Mouse (Mus musculus): ENCODE measurements around the gene Wdfy1.

The Wdfy1 gene

DNA sequence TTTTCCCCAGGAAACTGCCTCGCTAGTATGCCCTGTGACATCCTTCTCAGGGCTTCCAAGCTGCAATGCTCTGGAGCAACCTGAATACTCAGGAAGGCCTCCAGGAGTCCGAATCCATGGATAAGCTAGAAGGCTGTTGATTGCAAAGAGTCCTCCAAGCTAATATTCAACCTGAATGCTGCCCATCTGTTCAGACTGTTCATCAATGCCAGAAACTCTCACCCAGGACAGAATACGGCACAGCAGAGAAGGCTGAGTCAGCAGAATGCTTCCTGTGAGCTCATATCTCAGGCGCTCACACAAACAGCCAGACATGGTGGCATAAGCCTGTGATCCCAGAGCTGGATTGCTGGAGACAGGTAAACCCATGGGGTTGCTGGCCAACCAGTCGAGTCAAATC is 62.9 kb downstream of the Wdfy1 start:
- in situ Hi-C loops (cut with MboI, MseI) = no loop called here

DNA sequence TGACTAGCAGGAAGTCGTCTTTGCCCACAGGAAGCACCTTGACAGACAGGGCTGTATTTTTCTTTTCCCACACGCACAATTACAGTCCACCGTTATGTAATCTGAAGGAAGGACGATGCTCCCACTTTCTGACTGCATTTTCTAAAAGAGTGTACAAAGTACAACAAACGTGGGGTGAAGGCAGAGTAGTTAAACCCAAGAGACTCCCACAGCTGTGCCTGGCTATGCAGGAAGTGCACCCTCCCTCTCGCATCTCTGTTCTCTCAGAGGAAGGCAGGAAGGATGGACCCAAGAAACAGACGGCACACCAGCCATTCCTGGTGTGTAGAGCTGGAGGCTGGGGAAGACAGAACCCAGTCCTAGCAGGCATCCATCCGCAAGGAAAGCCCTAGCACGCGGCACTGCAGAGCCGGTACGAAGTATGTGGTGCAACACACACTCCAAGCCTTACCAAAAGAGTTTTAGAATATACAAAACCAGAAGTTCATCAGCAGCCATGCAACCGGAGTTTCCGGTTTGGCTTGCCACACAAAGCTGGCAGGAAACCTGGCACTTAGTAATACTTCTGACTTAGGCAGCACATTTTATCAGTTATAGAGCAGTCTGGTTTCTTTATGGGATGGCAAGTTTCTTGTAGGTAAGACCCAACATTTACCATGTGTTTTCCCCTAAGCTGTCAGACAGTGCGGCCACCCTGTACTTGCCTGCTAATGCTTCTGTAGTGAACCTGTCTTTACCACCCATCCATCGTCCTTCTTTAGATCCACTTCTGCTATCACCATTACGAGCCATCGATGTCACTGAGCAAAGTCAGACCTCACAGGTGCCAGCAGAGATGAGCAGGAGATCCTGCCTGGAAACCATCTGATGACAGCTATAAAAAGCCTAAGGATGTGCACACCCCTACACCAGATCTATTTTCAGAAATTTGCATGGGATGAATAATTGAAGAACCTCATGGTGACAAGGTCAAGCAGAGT is 64.5 kb downstream of the Wdfy1 start:
- in situ Hi-C loops (cut with MboI, MseI) = no loop called here

DNA sequence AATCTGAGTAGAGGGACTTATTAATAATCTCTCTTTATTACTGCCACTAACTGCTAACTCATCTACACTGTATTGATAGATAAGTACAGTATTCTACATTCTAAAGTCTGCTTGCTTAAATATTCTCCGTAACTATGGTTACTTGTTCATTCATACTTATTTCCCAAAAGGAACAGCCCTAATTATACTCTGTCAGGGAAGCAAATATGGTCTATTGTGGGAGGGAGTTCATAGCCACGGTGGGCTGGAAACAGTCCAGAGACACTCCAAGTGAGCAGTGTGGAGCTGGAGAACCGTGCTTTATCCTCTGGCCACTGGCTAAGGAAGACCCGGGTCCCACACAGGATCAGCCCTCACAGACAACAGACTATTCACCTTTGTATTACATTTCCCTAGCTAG is 65.3 kb downstream of the Wdfy1 start:
- in situ Hi-C loops (cut with MboI, MseI) = no loop called here

GRCm38 (mm10) chr1:79710216-79710615 is 65.7 kb downstream of the Wdfy1 start:
- in situ Hi-C loops (cut with MboI, MseI) = no loop called here

GRCm38 (mm10) chr1:79707383-79707782 is 68.6 kb downstream of the Wdfy1 start:
- in situ Hi-C loops (cut with MboI, MseI) = loop anchor here (10.0 kb wide), 1 partner anchor 1163 kb away; no protein-coding TSS in a partner anchor

DNA sequence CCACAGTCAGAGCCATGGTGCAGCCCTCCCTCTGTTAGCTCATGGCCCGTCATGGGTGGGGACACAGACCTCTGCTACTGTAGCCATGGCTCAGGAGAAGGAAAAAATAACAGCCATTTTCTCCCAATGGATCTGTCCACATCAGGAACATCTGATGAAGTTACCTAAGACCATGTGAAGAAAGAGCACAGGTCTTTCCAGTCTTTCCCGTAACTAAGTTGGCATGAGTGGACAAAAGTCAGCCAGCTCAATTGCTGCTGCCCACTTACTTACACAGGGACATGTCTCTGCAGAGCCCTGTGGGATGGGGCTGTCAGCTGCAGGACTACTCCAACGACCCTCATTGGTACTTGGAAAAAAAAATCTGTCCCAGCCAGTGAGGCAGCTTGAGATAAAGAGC is 69.2 kb downstream of the Wdfy1 start:
- in situ Hi-C loops (cut with MboI, MseI) = loop anchor here (10.0 kb wide), 1 partner anchor 1162 kb away; no protein-coding TSS in a partner anchor

DNA sequence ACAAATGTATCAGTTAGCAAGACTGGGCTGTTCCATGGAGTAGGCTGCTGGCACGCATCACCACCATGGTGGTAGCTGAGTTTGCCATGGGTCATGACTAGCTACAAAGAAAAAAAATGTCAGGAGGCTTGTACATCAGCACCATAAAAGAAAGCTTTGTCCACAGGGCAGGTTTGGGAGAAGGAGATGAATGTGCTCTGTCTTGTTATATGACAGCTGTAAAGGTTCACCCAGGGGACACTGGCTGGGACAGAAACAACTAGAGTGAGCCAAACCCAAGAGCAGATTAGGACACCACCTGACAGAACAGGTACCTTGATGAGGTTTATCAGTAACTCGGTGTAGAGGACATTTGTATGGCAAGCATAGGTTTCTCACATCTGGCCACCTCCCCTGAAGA is 71.3 kb downstream of the Wdfy1 start:
- in situ Hi-C loops (cut with MboI, MseI) = loop anchor here (10.0 kb wide), 1 partner anchor 1160 kb away; no protein-coding TSS in a partner anchor

- in situ Hi-C loops (cut with MboI, MseI) = loop anchor here (10.0 kb wide), 1 partner anchor 1159 kb away; no protein-coding TSS in a partner anchor
These were observed 72.4 kb downstream of the Wdfy1 start for GRCm38 (mm10) chr1:79703520-79703919.

GRCm38 (mm10) chr1:79698506-79698905 is 77.4 kb downstream of the Wdfy1 start:
- in situ Hi-C loops (cut with MboI, MseI) = loop anchor here (25.0 kb wide), 1 partner anchor 786 kb away; no protein-coding TSS in a partner anchor

DNA sequence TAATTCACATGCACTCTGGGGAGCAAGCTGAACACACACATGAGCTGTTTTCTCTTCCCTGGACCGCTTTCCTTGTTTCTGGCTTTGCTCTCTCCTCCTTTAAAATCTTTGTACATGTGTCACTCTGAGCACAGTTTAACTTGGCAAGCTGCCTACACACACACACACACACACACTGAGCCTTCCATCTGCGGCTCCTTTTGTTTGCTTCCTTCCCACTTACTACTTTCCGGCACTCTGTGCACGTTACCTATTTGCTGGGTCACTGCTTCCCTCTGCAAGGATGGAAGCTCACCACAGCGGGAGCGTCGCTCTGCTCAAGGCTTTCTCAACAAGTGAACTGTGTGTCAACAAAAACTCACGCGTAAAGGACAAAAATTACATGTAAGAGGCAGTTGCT is 78.6 kb downstream of the Wdfy1 start:
- in situ Hi-C loops (cut with MboI, MseI) = loop anchor here (25.0 kb wide), 1 partner anchor 785 kb away; no protein-coding TSS in a partner anchor

DNA sequence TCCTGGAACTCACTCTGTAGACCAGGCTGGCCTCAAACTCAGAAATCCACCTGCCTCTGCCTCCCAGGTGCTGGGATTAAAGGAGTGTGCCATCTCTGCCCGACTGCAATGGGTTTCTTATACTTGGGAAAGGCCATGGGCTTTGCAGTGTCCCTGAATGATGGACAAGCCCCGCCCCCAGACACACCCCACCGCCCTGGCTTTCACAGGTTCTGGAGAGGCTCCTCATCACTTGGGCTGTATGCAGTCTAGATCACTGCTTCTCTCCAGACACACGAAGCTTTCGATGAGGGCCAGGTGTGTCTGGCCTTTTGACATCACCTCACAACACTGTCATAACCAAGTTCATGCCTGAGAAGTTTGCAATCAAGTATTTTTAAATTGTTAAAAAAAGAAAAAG is 79.0 kb downstream of the Wdfy1 start:
- in situ Hi-C loops (cut with MboI, MseI) = loop anchor here (25.0 kb wide), 1 partner anchor 785 kb away; no protein-coding TSS in a partner anchor

DNA sequence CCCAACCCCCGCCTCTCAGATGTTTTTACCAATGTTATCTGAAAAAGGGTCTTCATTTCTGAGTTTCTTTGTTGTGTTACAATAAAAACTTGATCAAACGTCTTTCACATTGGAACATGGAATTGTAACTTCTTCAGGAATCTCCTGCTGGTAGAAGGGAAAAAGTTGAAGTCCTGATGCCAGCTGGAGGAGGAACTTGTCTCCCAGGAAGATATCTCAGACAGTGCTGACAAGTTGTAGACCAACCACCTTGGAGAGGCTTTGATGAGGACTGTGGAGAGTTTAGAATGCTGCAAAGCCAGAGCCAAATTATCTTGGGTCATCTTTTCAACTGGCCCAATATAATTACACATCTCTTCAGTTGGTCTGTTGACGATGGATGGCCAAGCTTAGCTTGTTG is 83.5 kb downstream of the Wdfy1 start:
- in situ Hi-C loops (cut with MboI, MseI) = loop anchor here (25.0 kb wide), 1 partner anchor 780 kb away; no protein-coding TSS in a partner anchor

DNA sequence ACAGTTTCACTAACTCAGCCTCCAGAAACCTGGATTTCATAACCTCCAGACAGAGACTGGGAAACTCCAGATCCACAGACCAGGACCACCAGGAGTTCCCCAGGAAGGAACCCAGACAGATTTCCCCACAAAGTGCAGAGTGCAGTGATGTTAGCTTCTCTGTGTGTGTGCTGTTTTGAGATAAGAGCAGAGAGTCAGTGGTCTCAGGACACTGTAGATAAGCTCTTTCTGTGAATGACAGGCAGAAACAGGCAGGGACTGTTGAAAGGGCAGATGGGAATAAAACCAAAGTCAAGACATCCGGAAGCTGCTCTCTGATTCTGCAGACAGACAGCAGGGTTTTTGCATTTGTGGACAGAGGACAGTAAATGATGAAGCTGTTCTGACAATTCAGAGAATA is 88.7 kb downstream of the Wdfy1 start:
- in situ Hi-C loops (cut with MboI, MseI) = loop anchor here (10.0 to 25.0 kb wide), 2 partner anchors 775 to 962 kb away; no protein-coding TSS in a partner anchor

DNA sequence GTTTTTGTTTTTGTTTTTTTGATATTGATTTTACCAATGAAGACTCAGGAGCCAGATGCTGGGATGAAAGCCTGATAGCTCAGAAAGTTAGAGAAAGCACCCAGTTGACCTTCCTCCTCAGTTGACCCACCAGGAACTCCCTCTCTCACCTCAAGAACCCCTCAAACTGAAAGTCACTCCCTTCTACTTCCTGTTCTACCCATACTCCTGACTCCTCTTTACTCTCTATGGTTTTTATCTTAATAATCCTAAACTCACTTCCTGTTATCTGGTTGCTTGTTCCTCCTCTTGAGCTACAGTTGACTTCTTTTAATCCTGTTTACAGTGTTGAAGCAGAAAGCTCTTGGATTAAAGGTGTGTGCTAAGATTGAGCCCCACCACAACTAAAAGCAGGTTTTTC is 91.9 kb downstream of the Wdfy1 start:
- in situ Hi-C loops (cut with MboI, MseI) = loop anchor here (10.0 to 25.0 kb wide), 2 partner anchors 772 to 959 kb away; no protein-coding TSS in a partner anchor

DNA sequence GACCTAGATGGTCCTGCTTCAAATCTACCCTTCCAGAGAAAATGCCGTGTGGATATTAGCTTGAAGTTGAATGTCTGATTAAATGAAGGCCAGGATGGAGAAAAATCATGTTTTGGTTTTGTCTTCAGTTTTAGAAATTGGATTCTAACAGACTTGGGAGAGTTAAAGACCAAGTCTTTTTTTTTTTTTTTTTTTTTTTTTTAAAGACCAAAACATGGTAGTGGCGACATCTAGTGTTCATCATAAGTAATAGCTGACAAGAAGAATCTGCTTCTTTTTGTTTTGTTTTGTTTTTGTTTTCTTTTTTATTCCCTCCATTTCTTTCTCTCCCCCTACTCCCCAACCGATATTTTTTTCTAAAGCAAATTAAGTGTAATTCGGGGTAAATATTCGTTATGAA is 93.0 kb downstream of the Wdfy1 start:
- in situ Hi-C loops (cut with MboI, MseI) = loop anchor here (10.0 to 25.0 kb wide), 2 partner anchors 771 to 958 kb away; no protein-coding TSS in a partner anchor

DNA sequence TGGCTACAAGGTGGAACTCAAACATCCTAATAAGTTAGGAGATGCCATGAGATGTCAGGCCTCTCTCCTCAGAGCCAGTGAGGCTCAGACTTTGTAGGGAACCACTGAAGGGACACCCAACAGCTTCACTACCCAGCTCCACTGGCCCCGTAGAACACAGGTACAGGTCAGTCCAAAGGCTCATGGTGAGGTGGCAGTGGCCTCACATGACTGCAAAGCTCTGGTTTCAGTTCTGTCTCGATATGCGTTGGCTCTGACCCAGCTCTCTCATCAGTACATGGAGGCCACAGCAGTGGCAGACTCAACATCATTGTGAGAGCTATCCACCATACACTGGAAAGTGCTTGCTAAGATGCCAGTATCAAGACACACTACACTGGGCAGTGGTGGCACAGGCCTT is 95.2 kb downstream of the Wdfy1 start:
- in situ Hi-C loops (cut with MboI, MseI) = loop anchor here (10.0 to 25.0 kb wide), 2 partner anchors 768 to 956 kb away; no protein-coding TSS in a partner anchor

DNA sequence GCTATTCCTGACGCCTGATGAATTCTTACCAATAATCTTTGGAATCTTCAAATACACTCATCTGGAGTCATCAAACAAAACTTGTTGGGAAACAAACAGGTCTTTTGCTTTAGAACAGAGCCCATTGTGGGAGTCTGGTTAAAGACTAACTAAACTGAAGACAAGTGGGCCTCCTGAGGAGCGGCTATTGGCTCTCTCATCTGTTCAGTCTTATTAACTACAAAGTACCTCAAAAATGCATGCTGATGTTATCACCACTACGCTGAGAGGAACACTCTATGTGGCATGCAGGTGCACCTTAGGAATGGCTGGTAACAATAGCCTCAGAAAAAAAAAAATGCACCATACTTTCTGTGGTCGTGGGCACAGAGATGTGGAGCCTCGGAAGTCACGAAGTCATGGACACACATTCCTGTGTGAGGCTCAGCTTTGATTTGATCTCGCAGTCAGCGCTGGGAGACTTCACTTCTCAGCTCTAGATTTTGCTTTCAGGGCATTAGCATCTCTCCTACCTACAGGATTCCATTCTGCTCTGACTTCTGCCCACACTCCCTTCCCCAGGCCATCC is 97.7 kb downstream of the Wdfy1 start:
- in situ Hi-C loops (cut with MboI, MseI) = loop anchor here (10.0 to 25.0 kb wide), 2 partner anchors 766 to 1133 kb away; no protein-coding TSS in a partner anchor

DNA sequence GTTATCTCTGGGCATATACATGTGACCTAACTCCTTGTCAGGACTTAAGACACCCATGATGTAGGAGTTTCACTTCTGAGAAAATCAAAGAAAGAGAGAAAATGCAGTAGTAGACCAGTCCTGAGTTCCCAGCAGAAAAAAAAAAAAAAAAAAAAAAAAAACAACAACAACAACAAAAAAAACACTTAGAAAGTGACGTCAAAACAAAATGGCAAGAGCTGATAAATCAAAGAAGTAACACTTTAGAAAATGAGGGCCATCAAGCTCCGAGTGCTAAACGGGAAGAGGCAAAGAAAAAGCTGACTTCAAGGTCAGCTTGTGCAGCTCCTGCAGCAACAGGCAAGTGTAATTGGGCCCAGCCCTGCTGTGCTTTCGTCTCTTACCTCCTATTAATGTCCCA is 100.2 kb downstream of the Wdfy1 start:
- in situ Hi-C loops (cut with MboI, MseI) = loop anchor here (10.0 to 25.0 kb wide), 2 partner anchors 763 to 1131 kb away; no protein-coding TSS in a partner anchor

DNA sequence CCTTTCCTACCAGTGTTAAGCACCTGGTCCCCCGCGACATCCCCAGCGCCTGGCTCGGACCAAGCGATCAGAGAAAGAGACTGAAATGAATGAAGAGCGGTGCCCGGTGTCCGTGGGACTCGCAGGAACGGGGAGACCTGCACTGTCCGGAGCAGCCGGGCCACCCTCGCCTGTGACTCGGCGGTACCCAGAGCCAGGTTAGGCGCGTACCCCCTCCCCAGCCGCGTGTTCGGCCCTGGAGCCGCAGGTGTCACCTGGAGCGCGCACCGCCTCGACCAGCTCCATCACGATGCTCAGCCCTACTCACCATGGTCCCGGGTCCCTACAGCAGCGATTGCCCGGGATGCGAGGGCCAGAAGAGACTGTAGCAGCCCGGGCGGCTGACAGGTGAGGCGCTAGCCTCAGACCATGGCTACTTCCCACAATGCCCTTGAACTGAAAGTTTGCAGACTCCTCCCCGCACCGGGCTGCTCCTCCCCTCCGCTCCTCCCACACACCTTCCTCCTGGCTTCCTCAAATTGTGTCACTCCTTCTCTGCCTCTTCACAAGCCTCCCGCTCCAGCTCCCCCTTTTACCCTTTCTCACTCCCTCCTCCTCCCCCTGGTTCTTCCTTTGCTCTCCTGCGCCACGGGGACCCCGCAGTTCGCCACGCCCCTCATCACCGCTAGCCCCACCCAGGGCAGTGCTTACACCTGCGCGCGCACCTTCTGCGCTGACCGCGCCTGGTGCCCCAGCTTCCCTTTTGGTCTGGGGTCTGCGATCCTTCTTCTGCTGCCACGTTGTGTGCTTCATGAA is 104.2 kb downstream of the Wdfy1 start, which contains the start of gene Ap1s3:
Gene Ap1s3 (minus strand): TSS at position 430 of the 795 bp plus-strand sequence.
- in situ Hi-C loops (cut with MboI, MseI) = loop anchor here (10.0 kb wide), 1 partner anchor 1127 kb away; no protein-coding TSS in a partner anchor

DNA sequence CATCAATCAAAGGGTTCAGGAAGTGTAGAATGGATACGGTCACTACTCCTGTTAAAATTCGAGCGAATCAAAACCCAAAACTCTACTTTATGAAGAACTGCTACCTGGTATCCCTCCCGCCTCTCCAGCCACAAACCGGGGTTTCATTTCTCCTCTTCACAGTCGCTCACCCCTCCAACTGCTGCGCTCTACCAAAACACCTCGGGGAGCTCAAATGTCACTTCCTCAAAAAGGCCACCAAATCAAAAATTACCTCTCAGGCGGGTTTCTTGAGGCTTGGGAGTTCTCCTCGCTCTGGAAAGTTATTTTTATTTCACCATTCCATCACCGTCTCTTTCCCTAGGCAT is 104.8 kb downstream of the Wdfy1 start:
- in situ Hi-C loops (cut with MboI, MseI) = loop anchor here (10.0 kb wide), 1 partner anchor 1126 kb away; no protein-coding TSS in a partner anchor

DNA sequence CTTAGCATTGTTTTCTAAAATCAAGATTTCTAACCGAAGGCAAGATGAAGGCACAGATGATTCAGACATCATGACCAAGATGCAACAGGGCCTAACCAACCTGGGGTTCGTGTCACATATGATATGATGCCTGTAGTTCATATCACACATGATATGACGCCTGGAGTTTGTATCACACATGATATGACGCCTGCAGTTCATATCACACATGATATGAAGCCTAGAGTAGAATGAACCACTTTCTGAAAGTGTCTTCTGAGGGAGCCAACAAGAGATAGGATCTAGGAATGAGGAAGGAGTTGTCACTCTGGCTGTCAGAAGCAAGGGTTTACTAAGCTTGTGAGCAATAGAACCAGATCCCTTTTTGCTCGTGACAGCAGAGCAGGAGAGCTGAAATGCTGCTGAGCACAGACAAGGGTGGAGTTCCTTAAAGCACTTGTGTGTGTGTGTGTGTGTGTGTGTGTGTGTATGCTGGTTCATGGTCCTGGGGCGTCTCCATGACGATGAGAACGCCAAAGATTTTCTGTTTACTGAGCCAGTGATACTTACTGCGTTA is 106.4 kb downstream of the Wdfy1 start:
- in situ Hi-C loops (cut with MboI, MseI) = no loop called here
